Mouse (Mus musculus) forebrain, postnatal 0 days (tissue): ENCODE measurements around the gene Rora. TPM values are rescaled to one million over a fixed set of nuclear protein-coding genes. Genes with fewer than 3 reads are reported as not detected.

ENCODE experiments used
- ATAC-seq: fragments of 200-750 bp; cut with Nextera tagmentation; 2 replicates; pipeline ENCODE4 v1.8.0; 2017; ENCODE audit warnings: mild to moderate bottlenecking, moderate library complexity
- DNase-seq: peaks from one replicate; pipeline ENCODE4 v3.0.0-alpha.2; 2015
- H3K27ac ChIP-seq: fragments of 300-500 bp; sonication (generic); 2 replicates; pipeline ENCODE4 v1.5.1; 2014; ENCODE audit warnings: low read depth, mild to moderate bottlenecking, antibody characterized with exemption, low read length, moderate library complexity, mixed read lengths
- H3K27me3 ChIP-seq: fragments of 300-500 bp; sonication (generic); 2 replicates; pipeline ENCODE4 v1.6.1; 2014; ENCODE audit warnings: mild to moderate bottlenecking, low read length, mixed read lengths; ENCODE audit not compliant: insufficient read depth
- H3K36me3 ChIP-seq: fragments of 300-500 bp; sonication (generic); 2 replicates; pipeline ENCODE4 v1.6.1; 2014; ENCODE audit warnings: mild to moderate bottlenecking, moderate library complexity; ENCODE audit not compliant: insufficient read depth
- H3K4me1 ChIP-seq: fragments of 300-500 bp; sonication (generic); 2 replicates; pipeline ENCODE4 v1.6.1; 2014; ENCODE audit warnings: antibody characterized with exemption; ENCODE audit not compliant: insufficient read depth
- H3K4me2 ChIP-seq: fragments of 300-500 bp; sonication (generic); 2 replicates; pipeline ENCODE4 v1.6.1; 2014; ENCODE audit warnings: low read depth, mild to moderate bottlenecking, moderate library complexity
- H3K4me3 ChIP-seq: fragments of 300-500 bp; sonication (generic); 2 replicates; pipeline ENCODE4 v1.5.1; 2014; ENCODE audit warnings: low read depth, low read length, mixed read lengths
- H3K9ac ChIP-seq: fragments of 300-500 bp; sonication (generic); 2 replicates; pipeline ENCODE4 v1.6.1; 2014; ENCODE audit warnings: mild to moderate bottlenecking
- H3K9me3 ChIP-seq: fragments of 300-500 bp; sonication (generic); 2 replicates; pipeline ENCODE4 v1.6.1; 2016; ENCODE audit warnings: low read length
- CTCF ChIP-seq: sonication (generic); IDR thresholded peaks from 2 replicates; pipeline ENCODE4 v1.5.1; 2016; ENCODE audit warnings: antibody characterized with exemption, control low read depth, low read depth
- WGBS: fragments of 180-500 bp; shearing (Covaris S2); extraction: QIAGEN DNeasy Blood & Tissue Kit; methylation state at CpG from one replicate; pipeline ENCODE4 v1.1.7; 2014; 5-methylcytosine and 5-hydroxymethylcytosine counted together
- polyA plus RNA-seq: library from polyadenylated mRNA; unstranded; fragments of >200 nt; fragmentation: Nextera tagmentation; extraction: Ambion mirVana; gene quantifications from 2 replicates; pipeline ENCODE4 v1.2.1, GENCODE M21; 2015
- total RNA-seq: library from RNA; depleted of rRNA; stranded (reverse); fragments of >200 nt; gene quantifications from 2 replicates; pipeline ENCODE4 v1.2.3, GENCODE M21; 2014; rRNA removed

Gene Rora
- 8.5 and 9.8 TPM in 2 replicates for total RNA-seq
- polyA plus RNA-seq, result 12.0 and 23.9 TPM in 2 replicates

- Histone ChIP-seq H3K9me3 (no peaks in the 10 kb centered on the region), H3K27me3 (peaks cover 2% of the 10 kb centered on the region; the same call in 1 of the 2 replicates), H3K4me1 (0 out of 2 replicates have a peak, but pooled peaks cover 10% of the 10 kb centered on the region), H3K4me3 (peak within 1 kb of the TSS; percentile 88), H3K9ac (peak within 1 kb of the TSS; percentile 70), H3K27ac (peak within 1 kb of the TSS; percentile 89), H3K36me3 (no peaks in the 10 kb centered on the region), H3K4me2 (peak within 1 kb of the TSS; percentile 96)
- TF ChIP-seq CTCF, result peak; percentile 62
- ATAC-seq, result peak; percentile 91
- under 1% methylated on average over 71 of the region's 72 CpGs for WGBS
- DNase-seq, result peak; percentile 79
Measured at GRCm38 (mm10) chr9:68653211-68654038, at the start of gene Rora. Gene Rora, plus strand, starts transcription at chr9:68653786.

GRCm38 (mm10) chr9:68614006-68614405, 39.6 kb upstream of the Rora start:
- 88% methylated on average over 9 of the region's 9 CpGs for WGBS
- no peak for TF ChIP-seq CTCF
- Histone ChIP-seq H3K4me1 (no peaks in the 10 kb centered on the region), H3K9ac (no peak overlapping the region), H3K27me3 (no peaks in the 10 kb centered on the region), H3K4me2 (no peak overlapping the region), H3K9me3 (no peaks in the 10 kb centered on the region), H3K36me3 (no peaks in the 10 kb centered on the region), H3K27ac (no peak overlapping the region), H3K4me3 (no peak overlapping the region)
- ATAC-seq (no peak), DNase-seq (no peak)

GRCm38 (mm10) chr9:68617116-68617515, 36.5 kb upstream of the Rora start:
- H3K27ac ChIP-seq, result no peak overlapping the region

GRCm38 (mm10) chr9:68620036-68620435, 33.5 kb upstream of the Rora start:
- Histone ChIP-seq H3K4me1 (no peaks in the 10 kb centered on the region), H3K36me3 (no peaks in the 10 kb centered on the region), H3K4me2 (no peak overlapping the region), H3K9ac (no peak overlapping the region), H3K4me3 (no peak overlapping the region), H3K27me3 (no peaks in the 10 kb centered on the region), H3K27ac (no peak overlapping the region), H3K9me3 (no peaks in the 10 kb centered on the region)
- TF ChIP-seq CTCF, result no peak
- no peak for DNase-seq
- 91% methylated on average over 2 of the region's 2 CpGs for WGBS
- ATAC-seq, result no peak

More at GRCm38 (mm10) chr9:68617116-68617515, 36.5 kb upstream of the Rora start:
- Histone ChIP-seq H3K4me1 (no peaks in the 10 kb centered on the region), H3K4me3 (no peak overlapping the region), H3K27me3 (no peaks in the 10 kb centered on the region), H3K4me2 (no peak overlapping the region), H3K36me3 (no peaks in the 10 kb centered on the region), H3K9ac (no peak overlapping the region), H3K9me3 (no peaks in the 10 kb centered on the region)
- 5% methylated on average over 4 of the region's 4 CpGs for WGBS
- ATAC-seq, result no peak
- DNase-seq, result no peak
- no peak for TF ChIP-seq CTCF

GRCm38 (mm10) chr9:68620441-68620840, 33.1 kb upstream of the Rora start:
- 84% methylated on average over 6 of the region's 6 CpGs for WGBS
- H3K27ac ChIP-seq, result no peak overlapping the region
- no peak for TF ChIP-seq CTCF
- H3K4me3 ChIP-seq, result no peak overlapping the region
- no peaks in the 10 kb centered on the region for H3K4me1 ChIP-seq
- no peaks in the 10 kb centered on the region for H3K9me3 ChIP-seq
- no peak overlapping the region for H3K9ac ChIP-seq
- ATAC-seq (no peak), DNase-seq (no peak)
- H3K36me3 ChIP-seq, result no peaks in the 10 kb centered on the region
- H3K4me2 ChIP-seq, result no peak overlapping the region
- no peaks in the 10 kb centered on the region for H3K27me3 ChIP-seq

- Histone ChIP-seq H3K9ac (no peak overlapping the region), H3K27me3 (no peaks in the 10 kb centered on the region), H3K4me3 (no peak overlapping the region), H3K27ac (no peak overlapping the region), H3K9me3 (no peaks in the 10 kb centered on the region), H3K4me1 (no peaks in the 10 kb centered on the region), H3K4me2 (no peak overlapping the region), H3K36me3 (no peaks in the 10 kb centered on the region)
- no peak for TF ChIP-seq CTCF
- WGBS, result 67% methylated on average over 4 of the region's 4 CpGs
- ATAC-seq (no peak), DNase-seq (no peak)
Measured at GRCm38 (mm10) chr9:68624981-68625380, 28.6 kb upstream of the Rora start.

GRCm38 (mm10) chr9:68637301-68637700, 16.3 kb upstream of the Rora start:
- ATAC-seq, result no peak
- no peaks in the 10 kb centered on the region for H3K27me3 ChIP-seq
- H3K4me3 ChIP-seq, result no peak overlapping the region
- no peak overlapping the region for H3K9ac ChIP-seq
- TF ChIP-seq CTCF, result no peak
- no peak overlapping the region for H3K4me2 ChIP-seq
- H3K4me1 ChIP-seq, result no peaks in the 10 kb centered on the region
- no peaks in the 10 kb centered on the region for H3K9me3 ChIP-seq
- 91% methylated on average over 8 of the region's 8 CpGs for WGBS
- no peak for DNase-seq
- H3K27ac ChIP-seq, result no peak overlapping the region
- no peaks in the 10 kb centered on the region for H3K36me3 ChIP-seq
